Mouse (Mus musculus) intestine, embryonic 16.5 days (tissue): ENCODE measurements around the gene Itgal. TPM values are rescaled to one million over a fixed set of nuclear protein-coding genes. Genes with fewer than 3 reads are reported as not detected.
"Not testable (repeated sequence)": the region's sequence is repeated elsewhere in the genome, so short reads cannot be mapped to it uniquely, and the experiment has no call there.

ENCODE experiments used
- ATAC-seq: fragments of 200-750 bp; cut with Nextera tagmentation; 2 replicates; pipeline ENCODE4 v1.8.0; 2017; ENCODE audit warnings: moderate TSS enrichment, moderate library complexity
- H3K27ac ChIP-seq: fragments of 300-500 bp; sonication (generic); 2 replicates; pipeline ENCODE4 v1.5.1; 2014; ENCODE audit warnings: mild to moderate bottlenecking, low read length
- H3K27me3 ChIP-seq: fragments of 300-500 bp; sonication (generic); replicated peaks from 2 replicates; pipeline ENCODE4 v1.6.1; 2014; ENCODE audit warnings: low read length, control low read depth, mixed read lengths; ENCODE audit not compliant: control insufficient read depth, insufficient read depth
- H3K36me3 ChIP-seq: fragments of 300-500 bp; sonication (generic); 2 replicates; pipeline ENCODE4 v1.6.1; 2014; ENCODE audit warnings: low read length, control low read depth; ENCODE audit not compliant: control insufficient read depth, insufficient read depth
- H3K4me1 ChIP-seq: fragments of 300-500 bp; sonication (generic); 2 replicates; pipeline ENCODE4 v1.6.1; 2014; ENCODE audit warnings: low read length, control low read depth, mixed read lengths; ENCODE audit not compliant: control insufficient read depth, insufficient read depth
- H3K4me2 ChIP-seq: fragments of 300-500 bp; sonication (generic); 2 replicates; pipeline ENCODE4 v1.6.1; 2014; ENCODE audit warnings: low read depth, low read length, control low read depth
- H3K4me3 ChIP-seq: fragments of 300-500 bp; sonication (generic); 2 replicates; pipeline ENCODE4 v1.5.1; 2014; ENCODE audit warnings: mild to moderate bottlenecking, low read length
- H3K9ac ChIP-seq: fragments of 300-500 bp; sonication (generic); 2 replicates; pipeline ENCODE4 v1.6.1; 2014; ENCODE audit warnings: low read depth, low read length
- H3K9me3 ChIP-seq: fragments of 300-500 bp; sonication (generic); 2 replicates; pipeline ENCODE4 v1.6.1; 2016; ENCODE audit warnings: low read length, control low read depth; ENCODE audit not compliant: control insufficient read depth
- WGBS: fragments of 180-500 bp; shearing (Covaris S2); extraction: QIAGEN DNeasy Blood & Tissue Kit; methylation state at CpG from one replicate; pipeline ENCODE4 v1.1.7; 2014; 5-methylcytosine and 5-hydroxymethylcytosine counted together
- polyA plus RNA-seq: library from polyadenylated mRNA; unstranded; fragments of >200 nt; fragmentation: Nextera tagmentation; extraction: Ambion mirVana; gene quantifications from 2 replicates; pipeline ENCODE4 v1.2.1, GENCODE M21; 2015

Gene Itgal
- polyA plus RNA-seq, 1 experiment from 2014 or later: 2.4 TPM

GRCm38 (mm10) chr7:127360265-127360664 lies 64.2 kb downstream of the Itgal start:
- Histone ChIP-seq H3K27ac (0 out of 2 replicates have a peak overlapping the region, but pooled peaks have one; percentile 11), H3K36me3 (no peaks in the 10 kb centered on the region), H3K4me2 (no peak overlapping the region), H3K4me3 (no peak overlapping the region), H3K9me3 (no peaks in the 10 kb centered on the region), H3K9ac (no peak overlapping the region), H3K4me1 (peaks cover 10% of the 10 kb centered on the region), H3K27me3 (no peaks in the 10 kb centered on the region)
- ATAC-seq: peak; percentile 72
- WGBS: 46% methylated on average over 4 of the region's 4 CpGs

GRCm38 (mm10) chr7:127361449-127361848 lies 65.4 kb downstream of the Itgal start:
- H3K9me3 ChIP-seq: no peaks in the 10 kb centered on the region
- H3K4me1 ChIP-seq: peaks cover 10% of the 10 kb centered on the region
- H3K4me2 ChIP-seq: no peak overlapping the region
- WGBS: 38% methylated on average over 13 of the region's 13 CpGs
- no peak overlapping the region for H3K9ac ChIP-seq
- H3K27ac ChIP-seq: peak overlapping the region; percentile 66
- H3K4me3 ChIP-seq: no peak overlapping the region
- no peaks in the 10 kb centered on the region for H3K36me3 ChIP-seq
- no peaks in the 10 kb centered on the region for H3K27me3 ChIP-seq
- ATAC-seq: peak; percentile 89

- H3K27me3 ChIP-seq, H3K9me3 ChIP-seq, H3K36me3 ChIP-seq, H3K4me1 ChIP-seq, H3K27ac ChIP-seq, ATAC-seq: not testable (repeated sequence)
- H3K4me3 ChIP-seq: 0 out of 2 replicates have a peak overlapping the region, but pooled peaks have one; percentile 21
- WGBS: 23% methylated on average over 13 of the region's 13 CpGs
- H3K4me2 ChIP-seq: peak overlapping the region; percentile 32; the same call in 1 of the 2 replicates
- 0 out of 2 replicates have a peak overlapping the region, but pooled peaks have one; percentile 40 for H3K9ac ChIP-seq
Measured at GRCm38 (mm10) chr7:127362418-127362817, 66.4 kb downstream of the Itgal start.

- 4% methylated on average over 24 of the region's 24 CpGs for WGBS
- Histone ChIP-seq H3K4me3 (peak overlapping the region; percentile 49), H3K9me3 (no peaks in the 10 kb centered on the region), H3K4me2 (peak overlapping the region; percentile 67), H3K4me1 (peaks cover 10% of the 10 kb centered on the region), H3K27ac (peak overlapping the region; percentile 69), H3K9ac (peak overlapping the region; percentile 74), H3K27me3 (no peaks in the 10 kb centered on the region), H3K36me3 (no peaks in the 10 kb centered on the region)
- peak; percentile 25 for ATAC-seq
Measured at GRCm38 (mm10) chr7:127363475-127363921, 67.4 kb downstream of the Itgal start.

DNA sequence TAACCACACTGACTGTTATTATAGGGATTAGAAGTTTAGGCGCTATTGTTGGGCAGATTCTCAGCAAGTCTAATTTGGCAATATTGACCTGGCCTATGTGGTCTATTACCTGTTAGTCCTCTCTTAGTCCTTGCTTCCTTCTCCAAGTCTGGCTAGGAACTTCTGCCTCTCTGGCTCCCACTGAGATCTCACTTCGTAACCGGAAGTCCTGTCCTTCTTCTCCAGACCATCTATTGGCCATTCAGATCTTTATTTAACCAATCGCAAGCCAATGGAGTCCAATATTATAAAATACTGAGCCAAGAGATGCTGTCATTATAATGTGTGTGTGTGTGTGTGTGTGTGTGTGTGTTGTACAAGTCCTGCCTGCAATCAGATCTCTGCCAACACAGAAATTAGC lies 68.1 kb downstream of the Itgal start:
- Histone ChIP-seq H3K4me1 (peaks cover 10% of the 10 kb centered on the region), H3K4me2 (peak overlapping the region; percentile 67; the same call in 1 of the 2 replicates), H3K9me3 (no peaks in the 10 kb centered on the region), H3K36me3 (no peaks in the 10 kb centered on the region), H3K4me3 (peak overlapping the region; percentile 49), H3K27me3 (no peaks in the 10 kb centered on the region), H3K27ac (peak overlapping the region; percentile 69), H3K9ac (peak overlapping the region; percentile 74)
- 68% methylated on average over 4 of the region's 4 CpGs for WGBS
- no peak for ATAC-seq

DNA sequence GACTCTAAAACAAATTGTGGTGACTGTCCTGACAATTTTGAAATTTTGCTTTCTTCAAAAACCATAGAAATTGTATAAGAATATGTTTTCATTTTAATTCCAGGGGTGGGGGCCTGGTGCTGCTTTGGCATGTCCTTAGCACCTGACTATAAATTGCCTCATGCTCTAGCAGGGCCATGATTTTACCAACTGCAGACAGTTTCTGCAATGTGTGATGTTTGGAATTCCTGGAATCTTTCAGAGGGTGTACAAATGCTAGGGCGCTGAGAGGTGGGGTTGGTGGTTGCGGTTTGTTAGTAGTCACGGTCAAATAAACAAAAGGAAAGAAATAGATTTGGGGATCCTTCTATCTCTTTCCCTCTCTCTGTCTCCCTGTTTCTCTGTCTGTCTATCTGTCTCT lies 70.2 kb downstream of the Itgal start:
- H3K36me3 ChIP-seq: no peaks in the 10 kb centered on the region
- H3K27me3 ChIP-seq: no peaks in the 10 kb centered on the region
- WGBS: 75% methylated on average over 3 of the region's 3 CpGs
- no peak overlapping the region for H3K4me3 ChIP-seq
- H3K27ac ChIP-seq: no peak overlapping the region
- no peaks in the 10 kb centered on the region for H3K9me3 ChIP-seq
- ATAC-seq: no peak
- peaks cover 10% of the 10 kb centered on the region for H3K4me1 ChIP-seq
- no peak overlapping the region for H3K4me2 ChIP-seq
- H3K9ac ChIP-seq: no peak overlapping the region

- H3K36me3 ChIP-seq: peaks cover 9% of the 10 kb centered on the region; the same call in 1 of the 2 replicates
Measured at GRCm38 (mm10) chr7:127371213-127371612, 75.2 kb downstream of the Itgal start.

DNA sequence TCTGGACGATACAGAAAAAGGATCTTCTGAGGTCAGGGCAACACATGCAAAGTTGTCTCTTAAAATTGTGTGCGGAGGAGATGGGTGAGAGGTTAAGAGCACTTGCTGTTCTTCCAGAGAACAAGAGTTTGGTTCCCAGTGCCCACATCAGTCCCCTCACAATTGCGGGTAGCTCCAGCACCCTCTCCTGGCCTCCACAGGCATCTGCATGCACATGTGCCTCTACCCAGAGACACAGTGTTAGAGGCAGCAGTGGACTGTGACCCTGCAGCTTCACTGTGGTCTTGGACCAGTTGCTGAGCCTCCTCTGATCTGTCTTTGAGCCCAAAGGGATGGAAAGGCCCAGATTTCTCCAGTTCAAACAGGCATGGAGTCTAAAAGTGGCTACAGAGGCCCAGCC lies 75.8 kb downstream of the Itgal start:
- H3K4me3 ChIP-seq, H3K27me3 ChIP-seq, ATAC-seq, H3K9ac ChIP-seq, H3K27ac ChIP-seq, H3K4me2 ChIP-seq, H3K36me3 ChIP-seq, H3K4me1 ChIP-seq, H3K9me3 ChIP-seq: not testable (repeated sequence)
- WGBS: 84% methylated on average over 3 of the region's 3 CpGs

More at GRCm38 (mm10) chr7:127371213-127371612, 75.2 kb downstream of the Itgal start:
- H3K9ac ChIP-seq: no peak overlapping the region
- ATAC-seq: no peak
- H3K4me3 ChIP-seq: no peak overlapping the region
- no peaks in the 10 kb centered on the region for H3K27me3 ChIP-seq
- H3K9me3 ChIP-seq: 0 out of 2 replicates have a peak, but pooled peaks cover 3% of the 10 kb centered on the region
- no peak overlapping the region for H3K4me2 ChIP-seq
- no peaks in the 10 kb centered on the region for H3K4me1 ChIP-seq
- H3K27ac ChIP-seq: no peak overlapping the region
- 86% methylated on average over 2 of the region's 2 CpGs for WGBS

DNA sequence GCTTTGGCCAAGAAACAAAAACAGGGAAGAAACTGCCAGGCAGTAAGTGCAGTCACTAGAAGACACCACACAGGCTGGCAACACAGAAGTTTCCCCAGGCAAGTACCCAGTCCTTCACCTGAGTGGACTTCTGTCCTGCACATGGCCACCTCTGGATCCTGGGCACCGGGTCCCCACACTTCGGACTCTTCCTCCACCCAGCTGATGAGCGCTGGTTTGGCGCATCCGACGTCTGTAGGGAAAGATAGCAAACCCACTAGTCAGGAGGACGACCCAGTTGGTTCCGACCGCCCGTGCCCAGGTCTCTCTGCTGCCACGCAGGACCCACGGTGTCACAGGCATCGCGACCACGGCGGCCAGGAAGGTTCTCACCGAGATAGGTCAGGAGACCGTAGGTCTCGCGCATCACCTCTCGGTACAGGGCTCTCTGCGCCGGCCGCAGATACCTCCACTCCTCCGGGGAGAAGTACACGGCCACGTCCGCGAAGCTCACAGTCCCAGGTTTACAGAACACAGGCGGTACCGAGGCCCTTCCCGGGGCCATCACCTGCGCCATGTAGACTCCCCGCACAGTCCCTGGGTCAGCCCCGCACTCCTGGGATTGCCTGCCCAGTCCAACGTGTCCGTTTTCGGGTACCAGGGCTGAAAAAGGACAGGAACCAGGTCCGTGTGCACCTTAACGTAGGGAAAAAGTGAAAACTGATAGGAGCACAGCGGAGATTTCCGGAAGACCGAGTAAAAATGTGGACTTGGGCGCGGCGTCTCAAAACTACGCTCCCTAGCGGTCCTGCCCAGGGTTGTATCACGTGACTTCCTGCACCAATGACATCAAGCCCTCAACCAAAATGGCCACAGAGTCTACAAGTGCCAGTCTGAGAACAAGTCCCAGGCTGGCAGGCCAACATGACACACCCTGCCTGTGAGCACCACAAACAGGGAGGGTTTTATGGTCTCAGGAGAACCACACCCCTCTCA lies 79.5 kb downstream of the Itgal start, which contains the start of gene Zfp747:
Gene Zfp747, minus strand, starts transcription at position 780 of the 975 bp plus-strand sequence.
- not testable (repeated sequence) for H3K27me3 ChIP-seq, H3K4me1 ChIP-seq, H3K36me3 ChIP-seq, H3K9me3 ChIP-seq
- ATAC-seq: peak; percentile 92
- peak within 1 kb of the TSS; percentile 78 for H3K9ac ChIP-seq
- H3K27ac ChIP-seq: peak within 1 kb of the TSS; percentile 83
- H3K4me2 ChIP-seq: peak within 1 kb of the TSS; percentile 65
- 2% methylated on average over 49 of the region's 49 CpGs for WGBS
- peak within 1 kb of the TSS; percentile 64 for H3K4me3 ChIP-seq
